ENCODE assay signal across 9 mouse cellular contexts in genomic region chr10:84372161-84373095, GRCm38 (mm10).
DNase-seq lines count a peak whose midpoint lies in the region; ATAC-seq and TF ChIP-seq lines count a peak whose summit lies in the region.
"Had no signal": no experiment of that assay in that cellular context is flagged by ENCODE, and none has a peak within 500 bp of the region (broad histone marks: within the 10 kb centered on the region; RNA-seq: fewer than 3 reads in every experiment).

No protein-coding gene starts in this region.

- peaks cover 13% of the 10 kb centered on the region for H3K4me1 ChIP-seq in E14TG2a.4 (replicated peaks; ENCODE audit: low read depth, low read length)
- peaks cover 29% of the 10 kb centered on the region for H3K4me1 ChIP-seq in hindbrain, embryonic 10.5 days (replicated peaks)
- peaks cover 20% of the 10 kb centered on the region for H3K4me1 ChIP-seq in midbrain, embryonic 12.5 days

- H3K4me2 ChIP-seq in midbrain, embryonic 12.5 days (replicated peaks) = peak overlapping the region; percentile 33
- H3K4me2 ChIP-seq: kidney, embryonic 15.5 days had no signal

- peak overlapping the region; percentile 2; the same call in 1 of the 2 replicates for H3K9ac ChIP-seq in midbrain, embryonic 12.5 days (replicated peaks)
- H3K9ac ChIP-seq: kidney, embryonic 15.5 days had no signal

- peak overlapping the region; percentile 48 for H3K4me3 ChIP-seq in E14TG2a.4 (replicated peaks; ENCODE audit: low read length)
- peak overlapping the region; percentile 29 for H3K4me3 ChIP-seq in hindbrain, embryonic 10.5 days
- H3K4me3 ChIP-seq in midbrain, embryonic 12.5 days = no peak overlapping the region
- H3K4me3 ChIP-seq: kidney, embryonic 15.5 days had no signal

- DNase-seq in cerebellum, adult 9-11 months = peak; percentile 55
- DNase-seq in cerebellum, adult 11 months = no peak
- DNase-seq in hindbrain, embryonic 10.5 days (ENCODE audit: low spot score) = peak; percentile 35
- no peak for DNase-seq in thymus, postnatal 0 days (ENCODE audit: low spot score)
- DNase-seq in ovary, postnatal 36 days (ENCODE audit: low spot score) = no peak

- peak; percentile 85 for ATAC-seq in midbrain, embryonic 12.5 days (ENCODE audit: low FRiP score, low read depth)
- ATAC-seq in granulocyte monocyte progenitor cell, adult 5-6 weeks (replicated peaks; ENCODE audit: poor library complexity, severe bottlenecking) = no peak

- peak overlapping the region; percentile 76 for H3K27ac ChIP-seq in hindbrain, embryonic 10.5 days
- H3K27ac ChIP-seq in midbrain, embryonic 12.5 days (replicated peaks) = peak overlapping the region; percentile 66
- H3K27ac ChIP-seq: kidney, embryonic 15.5 days had no signal

- WGBS in hindbrain, embryonic 10.5 days = 41% methylated on average over 18 of the region's 18 CpGs
- 37% methylated on average over 18 of the region's 18 CpGs for WGBS in midbrain, embryonic 12.5 days

- H3K36me3 ChIP-seq in E14TG2a.4 (ENCODE audit: insufficient read depth, low read length) = peaks cover 4% of the 10 kb centered on the region; the same call in 1 of the 2 replicates
- peaks cover 54% of the 10 kb centered on the region for H3K36me3 ChIP-seq in hindbrain, embryonic 10.5 days
- H3K36me3 ChIP-seq in midbrain, embryonic 12.5 days = peaks cover 26% of the 10 kb centered on the region

- no peaks in the 10 kb centered on the region for H3K27me3 ChIP-seq in E14TG2a.4 (ENCODE audit: insufficient read depth, low read length)
- no peaks in the 10 kb centered on the region for H3K27me3 ChIP-seq in hindbrain, embryonic 10.5 days (ENCODE audit: insufficient read depth, poor library complexity, severe bottlenecking)
- no peaks in the 10 kb centered on the region for H3K27me3 ChIP-seq in midbrain, embryonic 12.5 days
- H3K27me3 ChIP-seq: kidney, embryonic 15.5 days had no signal

- no peak for TF ChIP-seq CTCF in E14TG2a.4 (conservative IDR thresholded peaks at IDR 0.05; ENCODE audit: low read length)

- no peaks in the 10 kb centered on the region for H3K9me3 ChIP-seq in E14TG2a.4 (ENCODE audit: low read length)
- no peaks in the 10 kb centered on the region for H3K9me3 ChIP-seq in hindbrain, embryonic 10.5 days
- no peaks in the 10 kb centered on the region for H3K9me3 ChIP-seq in midbrain, embryonic 12.5 days
- H3K9me3 ChIP-seq: kidney, embryonic 15.5 days had no signal

Comparison
In these comparisons a context has a peak if more than half of its experiments do, and no peak if none do; other contexts are left out.
1. DNase-seq: peak in cerebellum, adult 9-11 months (single experiment) and hindbrain, embryonic 10.5 days (single experiment); none in cerebellum, adult 11 months (single experiment), thymus, postnatal 0 days (single experiment) and ovary, postnatal 36 days (single experiment).